Mouse (Mus musculus) layer of hippocampus, adult 9-11 months (tissue): Measurements from ENCODE around the gene 2010111I01Rik.

ENCODE experiments used
- DNase-seq: peaks from one replicate; pipeline ENCODE4 v3.0.0; 2022

Gene 2010111I01Rik

DNA sequence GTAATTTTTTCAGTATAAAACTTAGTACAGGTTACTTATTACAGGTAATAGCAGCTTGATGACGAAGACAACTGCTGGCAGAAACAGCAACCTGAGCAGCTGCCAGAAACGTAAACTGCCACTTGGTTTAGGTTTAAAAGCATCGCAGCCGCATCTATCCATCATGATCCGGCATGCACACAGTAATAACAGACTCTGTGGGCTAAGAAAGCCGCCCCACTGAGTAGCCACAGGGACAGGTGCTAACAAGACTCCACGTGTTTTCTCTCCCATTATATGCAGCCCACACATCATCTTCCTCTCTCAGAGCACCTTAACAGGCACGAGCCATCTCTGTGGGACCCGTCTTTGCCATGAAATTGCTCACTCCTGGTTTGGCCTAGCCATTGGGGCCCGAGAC is 191.6 kb downstream of the 2010111I01Rik start:
- no peak for DNase-seq

DNA sequence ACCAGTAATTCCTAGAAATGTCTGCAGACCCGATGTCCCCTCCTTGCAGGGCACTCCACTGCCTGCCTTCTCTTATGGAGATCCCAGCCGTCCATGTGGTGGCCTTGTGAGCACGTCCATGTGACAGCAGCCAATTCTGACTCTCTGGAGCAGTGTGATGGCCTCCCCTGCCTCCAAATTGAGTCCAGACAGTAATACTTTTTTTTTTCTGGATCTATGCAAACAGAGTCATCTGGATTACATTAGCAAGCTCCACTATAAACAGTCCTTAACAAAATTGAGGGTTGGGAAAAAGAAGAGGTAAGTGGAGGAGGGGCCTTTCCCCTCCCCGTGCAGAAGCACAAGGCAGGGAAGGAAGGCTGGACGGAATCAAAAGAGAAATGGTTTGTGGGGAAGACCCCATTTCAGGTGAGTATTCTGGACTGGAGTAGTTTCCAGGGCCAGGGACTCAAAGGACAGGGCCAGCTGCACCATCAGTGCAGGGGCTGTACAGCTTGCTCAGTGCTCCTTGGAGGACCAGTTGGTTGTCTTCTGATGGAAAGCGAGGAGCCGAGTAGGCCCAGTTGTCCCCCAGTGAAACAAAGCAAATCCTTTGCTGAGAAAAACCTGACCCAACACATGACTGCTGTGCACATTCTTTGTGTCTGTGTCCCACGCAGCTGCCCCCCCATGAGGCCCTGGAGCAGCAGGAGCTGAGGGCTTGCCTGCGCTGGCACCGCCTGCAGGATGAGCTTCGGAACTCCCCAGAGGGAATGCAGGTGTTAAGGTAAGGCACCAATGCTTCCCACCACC is 205.8 kb downstream of the 2010111I01Rik start:
- DNase-seq, result no peak

DNA sequence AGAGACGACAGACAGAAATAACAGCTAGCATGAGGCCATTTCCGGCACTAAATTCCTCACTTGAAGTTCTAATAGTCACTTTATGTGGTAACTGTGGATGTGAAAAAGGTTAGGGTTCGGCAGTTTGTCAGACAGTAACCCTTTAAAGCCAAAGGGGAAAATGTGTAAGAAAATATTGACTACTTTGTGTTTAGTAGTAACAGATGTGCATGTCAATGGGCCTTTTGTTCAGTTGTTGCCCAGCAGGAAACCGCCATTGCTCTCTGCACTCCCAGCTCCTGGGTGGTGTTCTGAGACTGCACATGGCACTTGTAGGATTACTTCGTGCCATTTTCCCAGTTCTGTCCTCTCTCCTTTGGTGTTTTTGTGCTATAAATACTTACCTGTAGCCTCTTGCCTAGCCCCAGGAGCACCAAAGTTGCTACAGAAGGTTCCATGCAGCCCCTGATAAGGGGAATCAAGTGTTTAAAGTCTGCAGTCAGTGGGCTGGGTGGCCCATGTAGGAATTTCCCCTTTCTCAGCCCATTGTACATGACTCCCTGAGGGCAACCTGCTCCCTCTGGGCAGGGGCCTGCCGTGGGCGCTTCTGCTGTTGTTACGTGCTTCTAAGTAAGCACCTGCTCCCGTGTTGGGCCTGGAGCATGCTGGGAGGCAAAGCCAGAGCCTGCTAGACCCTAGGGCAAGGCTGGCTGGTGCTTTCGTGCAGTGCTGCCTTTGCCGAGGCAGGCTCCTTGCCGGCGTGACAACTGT is 206.8 kb downstream of the 2010111I01Rik start:
- no peak for DNase-seq

DNA sequence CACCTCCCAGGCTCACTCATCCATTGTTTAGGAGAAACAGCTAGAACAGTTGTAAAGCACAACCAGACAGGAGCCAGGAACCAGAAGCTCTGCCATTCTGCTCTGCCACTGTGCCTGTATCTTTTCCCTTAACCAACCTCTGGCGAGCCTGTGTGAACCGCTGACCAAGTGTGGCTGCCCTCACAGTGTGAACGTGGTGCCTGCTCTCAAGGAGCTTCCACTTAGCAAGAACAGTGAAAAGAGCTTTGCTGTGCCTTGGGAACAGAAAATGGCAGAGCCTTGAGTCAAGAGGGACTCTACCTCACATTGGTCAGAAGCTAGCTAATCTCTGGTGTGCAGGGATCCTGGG is 207.4 kb downstream of the 2010111I01Rik start:
- peak; percentile 28 for DNase-seq

DNA sequence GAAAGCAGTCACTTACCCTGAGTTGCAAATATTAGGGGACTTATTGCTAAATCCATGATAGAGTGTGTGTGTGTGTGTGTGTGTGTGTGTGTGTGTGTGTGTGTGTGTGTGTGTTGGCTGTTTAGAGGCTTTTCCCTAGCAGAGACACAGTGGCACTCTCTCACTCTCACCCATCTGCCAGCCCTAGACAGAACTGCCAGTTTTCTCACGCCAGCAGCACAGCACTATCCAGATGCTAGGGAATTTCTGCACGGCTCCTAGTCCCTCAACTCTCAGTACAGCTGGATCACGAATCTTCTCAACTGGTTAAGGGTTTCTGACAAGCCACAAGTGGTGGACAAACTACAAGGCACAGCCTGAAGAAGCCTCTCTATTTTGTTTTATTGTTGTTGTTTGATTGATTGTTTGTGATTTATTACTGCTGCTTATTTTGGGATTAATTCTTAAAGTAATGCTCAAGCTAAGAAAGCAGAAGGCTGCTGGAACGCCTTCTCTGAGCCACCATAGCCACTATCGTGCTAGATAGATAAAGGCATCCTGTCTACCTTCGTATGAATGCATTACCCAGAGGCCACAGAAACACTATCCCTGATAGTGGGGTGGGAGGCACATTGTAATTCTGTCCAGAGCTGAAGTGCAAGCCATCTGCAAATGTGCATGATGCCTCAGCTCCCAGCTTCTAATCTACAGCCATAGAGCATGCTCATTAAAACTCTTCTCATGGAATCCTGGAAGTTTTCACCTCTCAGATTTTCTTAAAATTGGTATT is 209.7 kb downstream of the 2010111I01Rik start:
- no peak for DNase-seq

DNA sequence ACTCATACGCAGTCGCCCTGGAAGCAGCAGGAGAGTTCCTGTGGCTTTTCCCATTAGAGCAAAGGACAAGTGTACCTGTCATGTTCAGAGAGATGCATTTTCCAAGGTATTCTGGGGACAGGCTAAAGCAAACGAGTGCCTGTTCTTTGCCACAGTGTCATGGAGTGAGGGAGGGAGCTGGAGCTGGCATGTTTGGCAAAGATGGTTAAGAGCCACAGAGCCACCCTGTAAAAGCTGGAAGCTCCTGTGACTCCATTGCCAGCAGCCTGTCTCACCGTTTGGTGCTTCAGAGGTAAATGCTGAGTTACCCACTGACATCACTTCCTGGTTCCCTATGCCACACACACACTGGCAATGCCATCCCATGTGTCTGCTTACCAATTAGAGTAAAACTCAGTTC is 211.4 kb downstream of the 2010111I01Rik start:
- no peak for DNase-seq

DNA sequence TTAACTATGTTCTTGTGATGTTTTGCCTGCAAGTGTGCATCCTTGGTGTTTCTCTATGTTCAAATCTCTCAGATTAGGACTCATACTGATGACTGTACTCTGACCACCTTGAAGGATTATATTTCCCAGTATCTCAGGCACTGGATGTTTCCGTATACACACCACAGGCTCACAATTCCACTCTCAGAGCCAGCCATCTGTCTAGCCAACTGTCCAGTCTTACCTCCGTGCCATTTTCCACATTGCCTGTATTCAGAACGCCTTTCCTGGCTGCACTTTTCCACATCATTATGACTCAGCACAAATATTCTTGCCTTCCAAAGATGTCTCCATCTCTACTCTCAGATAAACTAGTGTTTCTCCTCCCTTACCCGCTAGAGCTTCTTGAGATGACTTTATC is 212.5 kb downstream of the 2010111I01Rik start:
- peak; percentile 36 for DNase-seq

DNA sequence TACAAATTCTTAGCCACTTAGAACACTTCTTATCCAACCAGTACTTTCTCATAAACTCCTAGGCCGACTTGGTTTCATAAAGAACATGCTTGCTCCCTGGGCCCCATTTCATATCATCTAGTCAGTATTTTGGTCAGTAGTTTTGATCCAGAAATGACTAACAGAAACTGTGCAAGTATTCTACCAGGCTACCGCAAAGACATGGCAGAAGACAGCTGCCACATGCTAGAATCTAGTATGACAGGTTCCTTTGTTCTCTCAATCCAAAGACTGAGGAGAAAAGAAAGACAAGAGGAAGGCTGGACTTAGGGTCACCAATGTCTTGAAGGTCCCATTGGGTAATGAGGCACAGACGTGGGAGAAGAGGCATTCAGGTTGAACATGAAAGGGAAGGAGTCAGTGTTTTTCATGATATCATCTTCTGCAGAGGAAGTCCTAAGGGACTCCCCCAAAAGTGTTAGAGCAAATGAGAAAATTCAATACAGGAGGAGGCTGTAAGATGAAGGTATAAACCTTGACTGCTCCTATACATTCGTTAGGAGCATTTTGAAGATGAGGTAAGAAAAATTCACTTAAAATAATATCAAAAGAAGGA is 216.0 kb downstream of the 2010111I01Rik start:
- DNase-seq, result no peak

DNA sequence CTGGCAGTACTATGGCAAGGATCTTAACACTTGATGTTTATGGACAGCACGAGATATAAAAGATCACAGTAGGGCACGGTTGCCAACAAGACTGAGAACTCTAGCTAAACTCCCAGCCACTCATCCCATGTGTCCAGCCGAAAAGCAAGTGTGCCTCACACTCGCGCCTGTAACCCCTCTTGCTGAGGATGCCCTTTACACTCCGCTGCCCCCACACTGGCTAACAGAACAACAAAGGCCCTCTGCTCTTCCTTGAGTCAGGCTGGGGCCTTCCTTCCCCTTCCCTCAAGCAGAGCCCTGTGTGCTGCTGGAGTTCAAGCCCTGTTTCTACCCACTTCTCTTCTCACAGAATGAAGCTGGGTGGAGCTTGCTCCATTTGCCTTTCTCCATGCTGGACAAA is 220.3 kb downstream of the 2010111I01Rik start:
- no peak for DNase-seq

DNA sequence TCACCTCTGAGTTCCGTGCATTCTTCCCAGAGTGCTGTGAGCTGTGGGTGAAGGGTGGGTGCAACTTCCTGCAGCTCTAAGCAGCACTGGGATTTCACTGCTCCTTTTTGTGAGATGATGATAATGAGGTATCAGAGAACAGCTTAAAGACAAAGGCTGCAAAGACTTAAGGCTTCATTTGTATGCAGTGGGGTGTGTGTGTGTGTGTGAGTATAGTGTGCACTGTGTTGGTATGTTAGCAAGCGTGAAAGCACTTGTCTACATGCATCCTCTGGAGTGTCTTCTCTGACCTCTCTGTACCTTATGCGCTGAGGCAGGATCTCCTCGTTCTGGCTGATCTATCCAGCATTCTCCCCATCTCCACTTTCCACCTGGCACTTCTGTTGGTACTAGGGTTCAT is 221.5 kb downstream of the 2010111I01Rik start:
- DNase-seq, result no peak

DNA sequence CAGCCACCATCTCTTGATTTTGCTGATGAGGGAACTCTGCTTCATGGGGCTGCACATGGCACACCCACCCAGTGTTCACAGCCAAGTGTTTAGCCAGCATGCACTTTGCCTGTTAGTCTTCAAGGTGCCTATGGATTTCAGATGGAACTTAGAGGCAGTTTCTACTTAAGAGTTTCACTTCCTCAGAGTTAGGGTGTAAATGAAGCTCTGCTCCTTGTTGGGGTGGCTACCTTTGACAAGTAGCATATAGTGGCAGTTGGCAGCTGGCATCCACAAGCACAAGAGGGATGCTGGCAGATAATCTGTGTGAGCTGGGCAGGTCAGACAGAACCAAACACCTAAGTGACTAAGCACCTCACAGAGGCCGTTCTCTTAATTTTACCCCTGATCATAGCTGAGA is 221.9 kb downstream of the 2010111I01Rik start:
- DNase-seq, result no peak

DNA sequence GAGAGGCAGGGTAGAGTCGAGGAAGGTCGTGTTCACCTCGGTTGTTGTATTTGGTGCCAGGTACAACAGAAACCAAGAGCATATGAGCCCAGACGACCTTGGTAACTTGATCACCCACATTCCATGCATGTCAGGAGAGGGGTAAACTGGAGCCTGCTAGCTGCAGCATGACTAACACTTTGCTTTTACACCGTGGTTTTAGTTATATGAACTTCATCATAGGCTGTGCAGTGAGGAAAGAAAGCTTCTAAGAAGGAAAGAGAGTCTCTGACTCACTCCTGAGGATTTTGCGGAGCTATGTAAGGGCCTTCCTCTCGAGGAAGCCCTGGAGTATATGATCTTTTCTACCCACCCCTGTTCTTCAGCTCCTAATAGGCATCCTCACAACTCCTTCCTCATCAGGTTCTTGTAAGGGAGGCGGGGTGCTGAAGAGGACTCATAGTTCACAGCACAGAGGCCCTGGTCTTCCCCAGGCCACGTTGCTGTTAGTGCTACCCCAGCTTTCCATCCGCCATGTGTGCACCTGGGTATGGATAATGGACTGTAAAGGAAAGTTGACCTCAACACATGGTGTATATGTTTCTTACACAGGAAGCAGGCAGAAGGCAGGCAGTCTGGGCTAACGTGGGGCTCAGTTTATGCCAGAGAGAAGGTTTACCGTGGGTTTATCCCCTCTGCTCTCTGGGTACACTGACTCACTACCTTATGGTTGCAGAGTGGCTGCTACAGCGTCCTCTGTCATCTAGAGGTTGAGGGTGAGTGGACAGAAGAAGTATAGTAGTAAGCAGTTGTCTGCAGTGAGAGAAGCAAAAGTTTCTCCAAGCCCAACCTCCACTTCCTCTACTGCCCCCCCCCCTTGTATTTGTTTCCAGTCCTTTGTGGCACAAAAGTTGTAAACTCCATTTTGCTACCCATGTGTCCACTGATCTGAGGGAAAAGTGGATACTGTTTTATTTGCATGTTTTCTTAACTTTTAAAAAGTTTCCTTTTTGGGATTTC is 222.8 kb downstream of the 2010111I01Rik start:
- no peak for DNase-seq

DNA sequence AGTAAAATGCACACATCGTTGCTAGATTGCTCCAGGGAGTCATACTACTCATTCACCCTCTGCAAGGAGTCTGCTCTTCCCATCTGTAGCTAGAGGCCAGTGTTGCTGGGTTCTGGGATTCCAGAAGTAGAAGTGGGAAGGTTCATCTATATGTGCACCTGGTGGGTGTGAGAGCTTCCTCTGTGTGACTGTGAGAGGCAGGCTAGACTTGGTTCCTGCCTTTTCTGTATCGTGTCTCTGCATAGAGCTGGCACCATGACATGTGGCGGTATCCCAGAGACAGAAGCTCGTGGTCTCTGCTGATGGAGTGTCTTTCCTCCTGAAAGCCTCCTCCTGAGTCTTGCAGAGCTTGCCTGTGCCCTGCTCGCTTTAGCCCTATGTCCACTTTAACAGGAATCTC is 223.6 kb downstream of the 2010111I01Rik start:
- no peak for DNase-seq

DNA sequence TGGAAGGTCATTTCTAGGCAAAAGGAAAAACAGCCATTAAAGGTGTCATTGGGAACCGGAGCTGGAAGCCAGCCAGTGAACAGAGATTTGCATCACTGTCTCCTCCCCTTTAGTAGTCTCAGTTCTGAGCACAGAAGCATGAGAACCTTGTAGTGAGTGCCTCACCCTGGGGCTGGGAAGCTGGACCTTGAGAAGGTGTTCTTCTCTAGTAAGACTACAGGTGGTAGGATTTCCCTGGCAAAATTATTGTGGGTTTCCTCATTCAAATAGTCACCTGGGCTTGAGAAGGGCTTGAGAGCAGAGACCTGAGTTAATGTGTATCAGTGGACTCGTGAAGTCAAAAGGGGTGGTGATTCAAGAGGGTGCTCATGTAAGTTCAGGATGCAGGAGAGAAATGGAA is 224.1 kb downstream of the 2010111I01Rik start:
- no peak for DNase-seq

DNA sequence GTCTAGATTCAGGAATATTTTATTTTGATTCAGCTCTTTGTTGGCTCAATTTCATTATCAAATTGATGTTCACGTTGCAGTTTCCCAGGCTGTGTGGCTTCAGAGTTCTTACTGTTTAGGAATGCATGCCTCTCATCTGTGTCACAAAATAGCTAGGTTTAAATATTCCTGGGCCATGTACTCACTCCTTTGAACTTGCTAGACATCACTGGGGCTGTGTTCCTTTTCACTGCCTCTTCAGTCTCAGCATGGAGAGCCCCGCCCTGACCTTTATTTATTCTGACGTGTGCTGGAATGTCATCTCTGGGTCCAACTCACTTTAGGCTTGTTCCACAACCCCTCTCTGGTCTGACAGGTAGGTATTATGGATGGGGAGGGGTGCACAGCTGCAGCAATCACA is 228.7 kb downstream of the 2010111I01Rik start:
- DNase-seq, result no peak

DNA sequence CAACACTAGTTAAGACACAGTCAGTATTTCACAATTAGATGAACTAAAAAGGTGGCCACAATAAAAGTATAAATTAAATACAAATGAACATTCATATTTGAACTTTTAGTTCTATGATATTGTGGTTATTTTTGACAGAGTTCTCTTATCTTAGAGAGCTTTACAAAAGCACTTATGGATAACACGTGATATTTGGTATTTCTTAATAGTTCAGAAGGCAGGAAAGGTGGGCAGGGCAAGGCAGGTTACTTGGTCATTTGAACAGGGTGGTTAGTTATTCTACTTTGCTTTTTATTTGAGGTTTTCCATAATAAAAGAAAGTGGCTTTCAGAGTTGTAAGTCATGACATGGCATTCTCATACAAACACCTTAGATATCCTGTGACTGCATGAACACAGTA is 233.3 kb downstream of the 2010111I01Rik start:
- DNase-seq, result no peak

DNA sequence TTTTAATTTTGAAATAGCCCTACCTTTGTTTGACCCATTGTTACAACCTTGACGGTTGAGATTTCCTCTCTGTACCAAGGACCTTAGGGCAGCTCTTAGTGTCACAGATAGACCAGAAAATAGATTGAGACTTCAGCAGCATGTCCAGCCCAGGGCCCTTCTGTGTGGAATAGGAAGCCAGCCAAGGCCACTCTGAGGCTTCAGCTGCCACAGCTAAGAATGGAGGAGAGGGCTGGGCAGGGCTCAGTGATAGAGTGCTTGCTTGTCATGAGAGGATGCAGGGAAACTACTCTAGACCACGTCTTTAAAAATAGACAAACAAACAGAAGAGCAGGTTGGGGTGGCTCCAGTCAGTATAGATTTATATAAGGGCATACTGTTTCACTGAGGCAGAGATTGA is 234.9 kb downstream of the 2010111I01Rik start:
- no peak for DNase-seq

DNA sequence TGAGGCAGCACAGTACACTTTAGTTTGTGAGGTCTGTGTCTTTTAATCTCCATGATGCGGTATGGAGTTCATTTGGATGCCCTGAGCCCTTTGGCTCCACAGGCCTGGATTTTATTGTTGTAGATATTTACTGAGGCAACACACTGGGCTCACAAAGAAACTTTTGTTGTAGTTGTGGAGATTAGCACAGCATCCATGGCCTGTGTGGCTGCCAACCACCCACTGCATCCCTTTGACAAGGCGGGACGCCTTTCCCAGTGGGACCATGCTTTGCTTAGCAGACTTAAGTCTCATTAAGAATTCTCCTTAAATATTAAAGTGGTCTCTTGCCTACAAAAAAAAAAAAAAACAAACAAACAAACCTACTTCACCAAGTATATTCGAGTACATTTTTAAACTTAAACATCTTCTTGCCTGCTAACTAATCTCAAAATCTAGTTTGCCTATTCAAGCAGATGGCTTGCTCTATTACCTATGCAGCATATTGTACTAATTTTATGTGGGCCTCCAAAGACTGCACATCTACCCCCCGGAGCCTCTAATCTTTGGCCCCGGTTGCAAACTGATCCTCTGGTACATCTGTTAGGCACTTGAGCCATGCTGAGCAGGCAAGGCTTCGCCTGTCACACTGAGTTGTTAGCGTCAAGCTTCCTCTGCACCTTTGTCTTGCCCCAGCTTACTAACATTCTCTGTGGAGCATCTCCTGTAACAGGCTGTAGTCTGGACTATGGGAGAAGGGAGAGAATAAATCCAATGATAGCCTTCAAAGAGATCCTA is 239.0 kb downstream of the 2010111I01Rik start:
- no peak for DNase-seq

DNA sequence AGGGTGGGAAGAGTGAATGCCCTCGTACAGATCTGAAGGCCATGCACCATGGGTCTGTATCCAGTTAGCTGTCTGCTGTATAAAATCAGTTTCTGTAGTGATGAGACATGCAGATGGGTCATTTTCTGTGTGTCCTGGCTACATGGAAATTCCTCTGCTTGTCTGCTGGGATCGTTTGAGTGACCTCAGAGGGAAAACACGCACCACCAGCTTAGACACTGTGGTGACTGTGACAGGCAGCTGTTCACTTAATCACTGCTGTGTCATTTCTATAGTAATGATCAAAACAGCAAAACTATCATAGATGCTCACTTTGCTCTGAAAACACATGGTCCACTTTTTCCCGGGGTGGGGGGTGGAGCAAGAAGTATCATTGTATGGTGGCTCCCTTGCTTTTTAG is 241.1 kb downstream of the 2010111I01Rik start:
- no peak for DNase-seq

DNA sequence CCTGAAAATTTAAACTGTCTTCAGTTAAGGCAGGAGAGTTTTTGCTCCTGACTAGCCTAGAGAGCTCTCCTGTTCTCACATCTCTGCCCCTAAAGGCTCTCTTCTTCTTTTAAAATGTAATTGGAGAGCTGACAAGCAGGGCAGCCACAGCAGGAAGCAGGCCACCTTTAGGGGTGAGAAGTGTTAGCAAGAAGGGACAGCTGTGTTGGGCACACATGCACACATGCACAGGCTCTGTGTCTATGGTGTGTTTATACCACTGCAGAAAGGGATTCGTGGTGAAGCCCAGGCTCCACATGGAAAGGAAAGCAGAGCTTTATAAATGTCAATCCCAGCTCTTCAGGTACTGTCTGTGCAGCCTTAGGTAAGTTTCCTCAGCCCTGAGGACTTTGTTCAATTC is 241.7 kb downstream of the 2010111I01Rik start:
- no peak for DNase-seq

DNA sequence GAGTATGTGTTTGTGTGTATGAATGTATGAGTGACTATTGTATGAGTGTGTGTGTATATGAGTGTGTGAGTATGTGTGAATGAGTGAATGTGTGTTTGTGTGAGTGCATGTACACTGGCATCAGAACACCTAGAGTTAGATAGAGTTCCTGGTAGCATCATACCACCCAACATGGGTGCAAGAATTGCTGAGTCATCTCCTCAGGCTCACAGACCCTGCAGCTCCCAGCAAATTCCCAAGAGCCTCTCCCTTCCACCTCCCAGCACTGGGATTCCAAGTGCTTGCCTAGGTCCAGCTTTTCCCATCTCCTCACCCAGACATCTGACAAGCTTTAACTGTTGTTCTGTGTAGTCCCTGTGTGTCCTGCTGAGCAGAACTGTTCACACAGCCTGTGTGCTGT is 251.8 kb downstream of the 2010111I01Rik start:
- no peak for DNase-seq
